In genomic region chr8:85059879-85060616, GRCm38 (mm10) we compare ENCODE assay signal across 7 mouse cellular contexts. TPM values are rescaled to one million over a fixed set of nuclear protein-coding genes. Genes with fewer than 3 reads are reported as not detected.
DNase-seq lines count a peak whose midpoint lies in the region; ATAC-seq lines count a peak whose summit lies in the region.

Gene Fbxw9, plus strand, starts transcription at chr8:85060055.

- H3K4me3 ChIP-seq in intestine, embryonic 15.5 days (replicated peaks) = peak within 1 kb of the TSS; percentile 83
- peak within 1 kb of the TSS; percentile 93 for H3K4me3 ChIP-seq in midbrain, embryonic 10.5 days

- H3K4me2 ChIP-seq in intestine, embryonic 15.5 days (replicated peaks) = peak within 1 kb of the TSS; percentile 94

- H3K4me1 ChIP-seq in intestine, embryonic 15.5 days (replicated peaks) = 0 out of 2 replicates have a peak, but pooled peaks cover 11% of the 10 kb centered on the region
- H3K4me1 ChIP-seq in midbrain, embryonic 10.5 days = peaks cover 20% of the 10 kb centered on the region

- H3K36me3 ChIP-seq in intestine, embryonic 15.5 days = peaks cover 13% of the 10 kb centered on the region
- H3K36me3 ChIP-seq in midbrain, embryonic 10.5 days = peaks cover 46% of the 10 kb centered on the region

- H3K27me3 ChIP-seq in intestine, embryonic 15.5 days (replicated peaks) = no peaks in the 10 kb centered on the region
- H3K27me3 ChIP-seq in midbrain, embryonic 10.5 days (ENCODE audit: low read depth, poor library complexity, severe bottlenecking) = no peaks in the 10 kb centered on the region

- under 1% methylated on average over 53 of the region's 53 CpGs for WGBS in intestine, embryonic 15.5 days
- WGBS in midbrain, embryonic 10.5 days = under 1% methylated on average over 53 of the region's 53 CpGs

- peak; percentile 95 for ATAC-seq in intestine, embryonic 15.5 days

- H3K9me3 ChIP-seq in intestine, embryonic 15.5 days = no peaks in the 10 kb centered on the region
- no peaks in the 10 kb centered on the region for H3K9me3 ChIP-seq in midbrain, embryonic 10.5 days (replicated peaks)

- intact Hi-C loops in left cerebral cortex, postnatal 25 days (cut with DNase I) = no loop called here

- H3K27ac ChIP-seq in intestine, embryonic 15.5 days = peak within 1 kb of the TSS; percentile 34; the same call in 1 of the 2 replicates
- H3K27ac ChIP-seq in midbrain, embryonic 10.5 days (replicated peaks) = peak within 1 kb of the TSS; percentile 78

- peak; percentile 89 to 96 for DNase-seq in adrenal gland, adult (ENCODE audit: inconsistent age in 2 of 2, low spot score in 1 of 2)
- DNase-seq in embryo, embryonic 10.5 days (ENCODE audit: low spot score) = peak; percentile 97
- DNase-seq in gastrocnemius, postnatal 25 days = peak; percentile 73
- peak; percentile 93 to 96 for DNase-seq in left cerebral cortex, postnatal 25 days (ENCODE audit: low spot score in 2 of 2)
- DNase-seq in midbrain, embryonic 10.5 days (ENCODE audit: low spot score) = peak; percentile 90
- DNase-seq in right cerebral cortex, postnatal 4 days = peak; percentile 84

- peak within 1 kb of the TSS; percentile 67 for H3K9ac ChIP-seq in intestine, embryonic 15.5 days

RNA-seq across cellular contexts. Expression of gene Fbxw9, which starts in this region (rescaled TPM):
- 1 to 10 TPM; 1.8 to 2.2 TPM for total RNA-seq in gastrocnemius, postnatal 25 days (2021)
- 25.2 and 27.4 TPM in 2 replicates for polyA plus RNA-seq in intestine, embryonic 15.5 days (2015; fragmentation: Nextera tagmentation; extraction: Ambion mirVana)
- 10 to 100 TPM; 23.9 to 24.0 TPM for total RNA-seq in left cerebral cortex, postnatal 25 days (2021)
- 25.5 and 32.3 TPM in 2 replicates for polyA plus RNA-seq in midbrain, embryonic 10.5 days (2016; fragmentation: Nextera tagmentation; extraction: Ambion mirVana)

Comparison
In these comparisons a context has a peak if more than half of its experiments do, and no peak if none do; other contexts are left out.
1. Peak in every context shown above with its lines: DNase-seq, ATAC-seq, H3K4me3 ChIP-seq and H3K27ac ChIP-seq.
2. RNA of gene Fbxw9 (total RNA-seq): 23.9 to 24.0 TPM in left cerebral cortex, postnatal 25 days; 1.8 to 2.2 TPM in gastrocnemius, postnatal 25 days; every median in the first group is over 4 times any median in the second.